Mouse (Mus musculus): ENCODE measurements around the gene Samd8.

DNA sequence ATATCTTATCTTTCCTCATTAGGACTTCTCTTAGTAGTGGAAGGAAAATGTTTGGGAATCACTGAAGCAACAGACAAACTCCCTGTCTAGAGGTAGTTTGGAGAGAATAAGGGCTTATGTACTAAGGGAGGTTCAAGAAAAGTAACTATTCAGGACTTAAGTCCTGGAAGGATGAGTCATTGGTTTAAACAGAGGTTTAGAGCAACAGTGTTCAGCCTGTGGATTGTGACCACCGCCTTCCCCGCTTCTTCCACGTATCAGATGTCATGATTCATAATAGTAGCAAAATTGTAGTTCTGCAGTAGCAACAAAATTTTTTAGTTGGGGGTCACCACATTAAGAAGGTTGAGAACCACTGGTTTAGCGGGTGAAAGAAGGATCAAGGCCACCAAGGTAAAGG lies 50.3 kb downstream of the Samd8 start:
- TF ChIP-seq CTCF (IDR thresholded peaks at IDR 0.05; ENCODE audit: low read depth, low read length) (no peak), POLR2A (IDR thresholded peaks at IDR 0.05; ENCODE audit: extremely low read depth, insufficient read depth, low read length) (no peak)
